Mouse (Mus musculus) midbrain, embryonic 12.5 days (tissue): Measurements from ENCODE around the gene Aida. TPM values are rescaled to one million over a fixed set of nuclear protein-coding genes. Genes with fewer than 3 reads are reported as not detected.
A peak's percentile ranks its signal among the peaks of the same experiment; 100 is the strongest.

Experiments
- ATAC-seq: fragments of 200-750 bp; cut with Nextera tagmentation; 2 replicates; pipeline ENCODE4 v1.8.0; 2017; ENCODE audit warnings: low read depth, moderate TSS enrichment, moderate library complexity; ENCODE audit not compliant: low FRiP score
- H3K27ac ChIP-seq: fragments of 300-500 bp; sonication (generic); replicated peaks from 2 replicates; pipeline ENCODE4 v1.5.1; 2016; ENCODE audit warnings: mild to moderate bottlenecking
- H3K27me3 ChIP-seq: fragments of 300-500 bp; sonication (generic); 2 replicates; pipeline ENCODE4 v1.6.1; 2016; ENCODE audit warnings: mild to moderate bottlenecking
- H3K36me3 ChIP-seq: fragments of 300-500 bp; sonication (generic); 2 replicates; pipeline ENCODE4 v1.6.1; 2016
- H3K4me1 ChIP-seq: fragments of 300-500 bp; sonication (generic); 2 replicates; pipeline ENCODE4 v1.6.1; 2016
- H3K4me2 ChIP-seq: fragments of 300-500 bp; sonication (generic); replicated peaks from 2 replicates; pipeline ENCODE4 v1.6.1; 2016; ENCODE audit warnings: mild to moderate bottlenecking, moderate library complexity
- H3K4me3 ChIP-seq: fragments of 300-500 bp; sonication (generic); 2 replicates; pipeline ENCODE4 v1.5.1; 2016; ENCODE audit warnings: mild to moderate bottlenecking
- H3K9ac ChIP-seq: fragments of 300-500 bp; sonication (generic); replicated peaks from 2 replicates; pipeline ENCODE4 v1.6.1; 2016; ENCODE audit warnings: mild to moderate bottlenecking, moderate library complexity
- H3K9me3 ChIP-seq: fragments of 300-500 bp; sonication (generic); 2 replicates; pipeline ENCODE4 v1.6.1; 2016; ENCODE audit warnings: mild to moderate bottlenecking
- WGBS: fragments of 180-500 bp; shearing (Covaris S2); methylation state at CpG from one replicate; pipeline ENCODE4 v1.1.7; 2016; 5-methylcytosine and 5-hydroxymethylcytosine counted together
- polyA plus RNA-seq: library from polyadenylated mRNA; unstranded; fragments of >200 nt; fragmentation: Nextera tagmentation; extraction: Ambion mirVana; gene quantifications from 2 replicates; pipeline ENCODE4 v1.2.1, GENCODE M21; 2016

Aida gene
- polyA plus RNA-seq = 68.5 and 69.6 TPM in 2 replicates

GRCm38 (mm10) chr1:183296465-183296864 is at the start of gene Aida:
Aida (plus strand) TSS chr1:183296590.
- no peaks in the 10 kb centered on the region for H3K4me1 ChIP-seq
- no peaks in the 10 kb centered on the region for H3K9me3 ChIP-seq
- peaks cover 16% of the 10 kb centered on the region for H3K36me3 ChIP-seq
- peak within 1 kb of the TSS; percentile 59 for H3K9ac ChIP-seq
- peak within 1 kb of the TSS; percentile 52 for H3K4me3 ChIP-seq
- peak within 1 kb of the TSS; percentile 55 for H3K4me2 ChIP-seq
- peak within 1 kb of the TSS; percentile 64 for H3K27ac ChIP-seq
- under 1% methylated on average over 26 of the region's 26 CpGs for WGBS
- H3K27me3 ChIP-seq = no peaks in the 10 kb centered on the region
- peak; percentile 21 for ATAC-seq

GRCm38 (mm10) chr1:183248144-183248543 is 48.2 kb upstream of the Aida start:
- Histone ChIP-seq H3K4me1 (peaks cover 3% of the 10 kb centered on the region), H3K4me2 (no peak overlapping the region), H3K27ac (no peak overlapping the region), H3K4me3 (no peak overlapping the region), H3K27me3 (no peaks in the 10 kb centered on the region), H3K9ac (no peak overlapping the region), H3K36me3 (no peaks in the 10 kb centered on the region), H3K9me3 (no peaks in the 10 kb centered on the region)
- WGBS = 56% methylated on average over 1 of the region's 1 CpGs
- no peak for ATAC-seq

GRCm38 (mm10) chr1:183250612-183251011 is 45.8 kb upstream of the Aida start:
- Histone ChIP-seq H3K9me3 (no peaks in the 10 kb centered on the region), H3K27ac (no peak overlapping the region), H3K4me2 (no peak overlapping the region), H3K36me3 (no peaks in the 10 kb centered on the region), H3K9ac (no peak overlapping the region), H3K4me1 (peaks cover 3% of the 10 kb centered on the region), H3K27me3 (no peaks in the 10 kb centered on the region), H3K4me3 (no peak overlapping the region)
- 74% methylated on average over 4 of the region's 4 CpGs for WGBS
- no peak for ATAC-seq

- Histone ChIP-seq H3K4me1 (peaks cover 3% of the 10 kb centered on the region), H3K27me3 (no peaks in the 10 kb centered on the region), H3K27ac (no peak overlapping the region), H3K4me2 (no peak overlapping the region), H3K9me3 (no peaks in the 10 kb centered on the region), H3K4me3 (no peak overlapping the region), H3K9ac (no peak overlapping the region), H3K36me3 (no peaks in the 10 kb centered on the region)
- ATAC-seq = no peak
- WGBS = 75% methylated on average over 2 of the region's 2 CpGs
Measured at GRCm38 (mm10) chr1:183251818-183252217, 44.6 kb upstream of the Aida start.

- Histone ChIP-seq H3K9ac (no peak overlapping the region), H3K4me1 (peaks cover 3% of the 10 kb centered on the region), H3K36me3 (no peaks in the 10 kb centered on the region), H3K4me2 (no peak overlapping the region), H3K27ac (0 out of 2 replicates have a peak overlapping the region, but pooled peaks have one; percentile 42), H3K9me3 (no peaks in the 10 kb centered on the region), H3K27me3 (no peaks in the 10 kb centered on the region), H3K4me3 (no peak overlapping the region)
- ATAC-seq = no peak
- WGBS = 60% methylated on average over 10 of the region's 10 CpGs
Measured at GRCm38 (mm10) chr1:183252574-183252973, 43.8 kb upstream of the Aida start.

GRCm38 (mm10) chr1:183264145-183265008 is 32.0 kb upstream of the Aida start:
- no peaks in the 10 kb centered on the region for H3K9me3 ChIP-seq
- no peak for ATAC-seq
- no peaks in the 10 kb centered on the region for H3K4me1 ChIP-seq
- WGBS = 76% methylated on average over 13 of the region's 13 CpGs
- H3K36me3 ChIP-seq = no peaks in the 10 kb centered on the region
- no peak overlapping the region for H3K4me2 ChIP-seq
- H3K27me3 ChIP-seq = no peaks in the 10 kb centered on the region
- H3K27ac ChIP-seq = no peak overlapping the region
- H3K4me3 ChIP-seq = no peak overlapping the region
- H3K9ac ChIP-seq = no peak overlapping the region

GRCm38 (mm10) chr1:183265921-183266467 is 30.4 kb upstream of the Aida start:
- Histone ChIP-seq H3K27ac (no peak overlapping the region), H3K9ac (no peak overlapping the region), H3K36me3 (no peaks in the 10 kb centered on the region), H3K4me1 (no peaks in the 10 kb centered on the region), H3K4me2 (no peak overlapping the region), H3K27me3 (no peaks in the 10 kb centered on the region), H3K9me3 (no peaks in the 10 kb centered on the region), H3K4me3 (no peak overlapping the region)
- no peak for ATAC-seq
- 81% methylated on average over 14 of the region's 14 CpGs for WGBS

GRCm38 (mm10) chr1:183267666-183268065 is 28.7 kb upstream of the Aida start:
- Histone ChIP-seq H3K27ac (no peak overlapping the region), H3K9ac (no peak overlapping the region), H3K36me3 (no peaks in the 10 kb centered on the region), H3K4me1 (no peaks in the 10 kb centered on the region), H3K4me3 (no peak overlapping the region), H3K9me3 (no peaks in the 10 kb centered on the region), H3K27me3 (no peaks in the 10 kb centered on the region), H3K4me2 (no peak overlapping the region)
- 82% methylated on average over 6 of the region's 6 CpGs for WGBS
- no peak for ATAC-seq

GRCm38 (mm10) chr1:183272867-183273818 is 23.2 kb upstream of the Aida start:
- Histone ChIP-seq H3K4me1 (no peaks in the 10 kb centered on the region), H3K4me3 (no peak overlapping the region), H3K27me3 (no peaks in the 10 kb centered on the region), H3K9me3 (no peaks in the 10 kb centered on the region), H3K4me2 (no peak overlapping the region), H3K9ac (no peak overlapping the region), H3K27ac (no peak overlapping the region), H3K36me3 (peaks cover 11% of the 10 kb centered on the region; the same call in 1 of the 2 replicates)
- no peak for ATAC-seq
- WGBS = 65% methylated on average over 10 of the region's 10 CpGs

GRCm38 (mm10) chr1:183274385-183274784 is 22.0 kb upstream of the Aida start:
- H3K27ac ChIP-seq = no peak overlapping the region
- WGBS = 64% methylated on average over 3 of the region's 3 CpGs
- no peaks in the 10 kb centered on the region for H3K27me3 ChIP-seq
- H3K36me3 ChIP-seq = peaks cover 22% of the 10 kb centered on the region
- no peaks in the 10 kb centered on the region for H3K4me1 ChIP-seq
- H3K4me2 ChIP-seq = no peak overlapping the region
- no peaks in the 10 kb centered on the region for H3K9me3 ChIP-seq
- H3K4me3 ChIP-seq = no peak overlapping the region
- no peak for ATAC-seq
- no peak overlapping the region for H3K9ac ChIP-seq

GRCm38 (mm10) chr1:183275763-183276162 is 20.6 kb upstream of the Aida start:
- Histone ChIP-seq H3K9ac (no peak overlapping the region), H3K27ac (no peak overlapping the region), H3K27me3 (no peaks in the 10 kb centered on the region), H3K4me1 (no peaks in the 10 kb centered on the region), H3K4me3 (no peak overlapping the region), H3K9me3 (no peaks in the 10 kb centered on the region), H3K4me2 (no peak overlapping the region), H3K36me3 (peaks cover 35% of the 10 kb centered on the region)
- ATAC-seq = no peak
- WGBS = 84% methylated on average over 5 of the region's 5 CpGs
